Mouse (Mus musculus) midbrain, embryonic 14.5 days (tissue): ENCODE measurements around the gene Vat1. TPM values are rescaled to one million over a fixed set of nuclear protein-coding genes. Genes with fewer than 3 reads are reported as not detected.
"Not testable (repeated sequence)": the region's sequence is repeated elsewhere in the genome, so short reads cannot be mapped to it uniquely, and the experiment has no call there.

Experiments
- ATAC-seq: fragments of 200-750 bp; cut with Nextera tagmentation; 2 replicates; pipeline ENCODE4 v1.8.0; 2017; ENCODE audit warnings: moderate number of reproducible peaks, moderate library complexity; ENCODE audit not compliant: low FRiP score, low TSS enrichment
- DNase-seq: peaks from one replicate; pipeline ENCODE4 v3.0.0-alpha.2; 2015
- H3K27ac ChIP-seq: fragments of 300-500 bp; sonication (generic); replicated peaks from 2 replicates; pipeline ENCODE4 v1.5.1; 2014; ENCODE audit warnings: mild to moderate bottlenecking, low read depth, low read length, moderate library complexity
- H3K27me3 ChIP-seq: fragments of 300-500 bp; sonication (generic); 2 replicates; pipeline ENCODE4 v1.6.1; 2014; ENCODE audit warnings: low read length, control low read depth, mixed read lengths; ENCODE audit not compliant: control insufficient read depth, insufficient read depth
- H3K36me3 ChIP-seq: fragments of 300-500 bp; sonication (generic); 2 replicates; pipeline ENCODE4 v1.6.1; 2014; ENCODE audit warnings: low read length, control low read depth; ENCODE audit not compliant: control insufficient read depth, insufficient read depth
- H3K4me1 ChIP-seq: fragments of 300-500 bp; sonication (generic); 2 replicates; pipeline ENCODE4 v1.6.1; 2014; ENCODE audit warnings: mild to moderate bottlenecking, antibody characterized with exemption, low read length, control low read depth; ENCODE audit not compliant: control insufficient read depth, insufficient read depth
- H3K4me2 ChIP-seq: fragments of 300-500 bp; sonication (generic); 2 replicates; pipeline ENCODE4 v1.6.1; 2014; ENCODE audit warnings: mild to moderate bottlenecking, low read length, moderate library complexity
- H3K4me3 ChIP-seq: fragments of 300-500 bp; sonication (generic); replicated peaks from 2 replicates; pipeline ENCODE4 v1.5.1; 2014; ENCODE audit warnings: low read depth, low read length
- H3K9ac ChIP-seq: fragments of 300-500 bp; sonication (generic); replicated peaks from 2 replicates; pipeline ENCODE4 v1.6.1; 2014; ENCODE audit warnings: mild to moderate bottlenecking, low read length, moderate library complexity
- H3K9me3 ChIP-seq: fragments of 300-500 bp; sonication (generic); 2 replicates; pipeline ENCODE4 v1.6.1; 2016; ENCODE audit warnings: low read length, control low read depth, mixed read lengths; ENCODE audit not compliant: control insufficient read depth
- WGBS: fragments of 180-500 bp; shearing (Covaris S2); extraction: QIAGEN DNeasy Blood & Tissue Kit; methylation state at CpG from one replicate; pipeline ENCODE4 v1.1.7; 2014; 5-methylcytosine and 5-hydroxymethylcytosine counted together
- polyA plus RNA-seq: library from polyadenylated mRNA; unstranded; fragments of >200 nt; fragmentation: Nextera tagmentation; extraction: Ambion mirVana; gene quantifications from 2 replicates; pipeline ENCODE4 v1.2.1, GENCODE M21; 2014

The Vat1 gene
- polyA plus RNA-seq, 1 experiment from 2014 or later = 99.9 TPM

- H3K9ac ChIP-seq = peak overlapping the region; percentile 27
- H3K36me3 ChIP-seq = no peaks in the 10 kb centered on the region
- WGBS = 3% methylated on average over 18 of the region's 18 CpGs
- H3K4me2 ChIP-seq = peak overlapping the region; percentile 39
- H3K9me3 ChIP-seq = no peaks in the 10 kb centered on the region
- peak overlapping the region; percentile 93 for H3K27ac ChIP-seq
- peak; percentile 32; the same call in 1 of the 2 replicates for ATAC-seq
- peaks cover 23% of the 10 kb centered on the region for H3K4me1 ChIP-seq
- 0 out of 2 replicates have a peak overlapping the region, but pooled peaks have one; percentile 2 for H3K4me3 ChIP-seq
- DNase-seq = peak; percentile 72
- H3K27me3 ChIP-seq = no peaks in the 10 kb centered on the region
Observed at GRCm38 (mm10) chr11:101479171-101479635, 13.2 kb upstream of the Vat1 start.

- ATAC-seq = peak; percentile 78
- Histone ChIP-seq H3K9ac (no peak overlapping the region; the same call in 1 of the 2 replicates), H3K36me3 (no peaks in the 10 kb centered on the region), H3K27me3 (no peaks in the 10 kb centered on the region), H3K9me3 (no peaks in the 10 kb centered on the region), H3K4me2 (peak overlapping the region; percentile 20; the same call in 1 of the 2 replicates), H3K4me1 (peaks cover 17% of the 10 kb centered on the region), H3K27ac (peak overlapping the region; percentile 93), H3K4me3 (no peak overlapping the region)
- 7% methylated on average over 10 of the region's 10 CpGs for WGBS
- DNase-seq = peak; percentile 83
Observed at GRCm38 (mm10) chr11:101477552-101478211, 11.7 kb upstream of the Vat1 start.

GRCm38 (mm10) chr11:101477194-101477551 is 11.1 kb upstream of the Vat1 start:
- ATAC-seq (peak; percentile 63), DNase-seq (peak; percentile 78)
- Histone ChIP-seq H3K9ac (no peak overlapping the region), H3K27me3 (no peaks in the 10 kb centered on the region), H3K36me3 (no peaks in the 10 kb centered on the region), H3K4me3 (no peak overlapping the region), H3K27ac (peak overlapping the region; percentile 93), H3K4me1 (peaks cover 17% of the 10 kb centered on the region), H3K4me2 (peak overlapping the region; percentile 20; the same call in 1 of the 2 replicates), H3K9me3 (no peaks in the 10 kb centered on the region)
- 5% methylated on average over 4 of the region's 4 CpGs for WGBS

GRCm38 (mm10) chr11:101476361-101476760 is 10.3 kb upstream of the Vat1 start:
- H3K36me3 ChIP-seq, H3K4me3 ChIP-seq, ATAC-seq, H3K27ac ChIP-seq, H3K4me2 ChIP-seq, H3K9me3 ChIP-seq, DNase-seq, H3K27me3 ChIP-seq, H3K9ac ChIP-seq: not testable (repeated sequence)
- 91% methylated on average over 4 of the region's 4 CpGs for WGBS
- peaks cover 17% of the 10 kb centered on the region for H3K4me1 ChIP-seq

GRCm38 (mm10) chr11:101474298-101474697 is 8.3 kb upstream of the Vat1 start:
- WGBS = 64% methylated on average over 5 of the region's 5 CpGs
- peaks cover 8% of the 10 kb centered on the region for H3K4me1 ChIP-seq
- no peaks in the 10 kb centered on the region for H3K9me3 ChIP-seq
- no peak for DNase-seq
- H3K27ac ChIP-seq = no peak overlapping the region
- no peak overlapping the region for H3K4me2 ChIP-seq
- H3K9ac ChIP-seq = no peak overlapping the region
- H3K27me3 ChIP-seq = no peaks in the 10 kb centered on the region
- ATAC-seq = no peak
- peaks cover 9% of the 10 kb centered on the region for H3K36me3 ChIP-seq
- H3K4me3 ChIP-seq = no peak overlapping the region

- WGBS = 70% methylated on average over 1 of the region's 1 CpGs
- not testable (repeated sequence) for H3K27me3 ChIP-seq, H3K27ac ChIP-seq, H3K9me3 ChIP-seq, DNase-seq, H3K4me3 ChIP-seq, ATAC-seq, H3K36me3 ChIP-seq, H3K9ac ChIP-seq, H3K4me2 ChIP-seq
- H3K4me1 ChIP-seq = peaks cover 12% of the 10 kb centered on the region
Observed at GRCm38 (mm10) chr11:101473686-101474085, 7.7 kb upstream of the Vat1 start.

- Histone ChIP-seq H3K4me2 (no peak overlapping the region), H3K27ac (no peak overlapping the region), H3K27me3 (no peaks in the 10 kb centered on the region), H3K9me3 (no peaks in the 10 kb centered on the region), H3K4me3 (no peak overlapping the region), H3K4me1 (peaks cover 12% of the 10 kb centered on the region), H3K9ac (no peak overlapping the region), H3K36me3 (peaks cover 9% of the 10 kb centered on the region)
- no peak for ATAC-seq
- no peak for DNase-seq
- 67% methylated on average over 7 of the region's 7 CpGs for WGBS
Observed at GRCm38 (mm10) chr11:101472336-101472735, 6.3 kb upstream of the Vat1 start.

GRCm38 (mm10) chr11:101471926-101472325 is 5.9 kb upstream of the Vat1 start:
- Histone ChIP-seq H3K9me3 (no peaks in the 10 kb centered on the region), H3K27ac (no peak overlapping the region), H3K36me3 (peaks cover 9% of the 10 kb centered on the region), H3K9ac (no peak overlapping the region), H3K4me1 (peaks cover 14% of the 10 kb centered on the region), H3K27me3 (no peaks in the 10 kb centered on the region), H3K4me2 (no peak overlapping the region), H3K4me3 (no peak overlapping the region)
- DNase-seq (no peak), ATAC-seq (no peak)
- 56% methylated on average over 3 of the region's 3 CpGs for WGBS

- Histone ChIP-seq H3K36me3 (peaks cover 9% of the 10 kb centered on the region), H3K9me3 (no peaks in the 10 kb centered on the region), H3K4me3 (no peak overlapping the region), H3K9ac (no peak overlapping the region), H3K4me2 (peak overlapping the region; percentile 29), H3K4me1 (peaks cover 20% of the 10 kb centered on the region), H3K27ac (no peak overlapping the region), H3K27me3 (no peaks in the 10 kb centered on the region)
- ATAC-seq = no peak
- no peak for DNase-seq
- 10% methylated on average over 7 of the region's 7 CpGs for WGBS
Observed at GRCm38 (mm10) chr11:101470206-101470605, 4.2 kb upstream of the Vat1 start.
